Mouse (Mus musculus) adrenal gland, adult 18-20 months (tissue): ENCODE data around the gene Clptm1l. TPM values are rescaled to one million over a fixed set of nuclear protein-coding genes. Genes with fewer than 3 reads are reported as not detected.

ENCODE experiments used
- DNase-seq, 2 experiments: peaks; one replicate each; pipeline ENCODE4 v3.0.0; 2021 to 2022; ENCODE audit warnings: low spot score in 2 of 2
- long read RNA-seq, 2 experiments: library from polyadenylated mRNA; stranded (forward); transcript quantifications; one replicate each; pipeline ENCODE4 v2.0.0; 2021
- total RNA-seq, 2 experiments: library from RNA; stranded (reverse); gene quantifications; 1 replicate in 1 of 2; 2 replicates in 1 of 2; pipeline ENCODE4 v1.2.3; 2021

The Clptm1l gene
- 100 to 1,000 TPM; 131 to 160 TPM for total RNA-seq
- long read RNA-seq, experiment 1, transcript Clptm1l-201 (17 exons, 2,340 nt), result major isoform, 93 of 114 reads
- long read RNA-seq, experiment 1, partial matches to known transcripts, result 8 of 114 reads
- long read RNA-seq, experiment 1, other reads (novel, unspliced or antisense), result 13 of 114 reads
- long read RNA-seq, experiment 2, transcript Clptm1l-201 (17 exons, 2,340 nt), result major isoform, 220 of 260 reads
- long read RNA-seq, experiment 2, partial matches to known transcripts, result 31 of 260 reads
- long read RNA-seq, experiment 2, other reads (novel, unspliced or antisense), result 9 of 260 reads

GRCm38 (mm10) chr13:73603522-73604155 is at the start of gene Clptm1l:
TSS of gene Clptm1l (plus strand) at chr13:73604006.
- DNase-seq, result peak; percentile 98 to 99

GRCm38 (mm10) chr13:73564201-73564600 is 39.6 kb upstream of the Clptm1l start:
- no peak for DNase-seq

DNA sequence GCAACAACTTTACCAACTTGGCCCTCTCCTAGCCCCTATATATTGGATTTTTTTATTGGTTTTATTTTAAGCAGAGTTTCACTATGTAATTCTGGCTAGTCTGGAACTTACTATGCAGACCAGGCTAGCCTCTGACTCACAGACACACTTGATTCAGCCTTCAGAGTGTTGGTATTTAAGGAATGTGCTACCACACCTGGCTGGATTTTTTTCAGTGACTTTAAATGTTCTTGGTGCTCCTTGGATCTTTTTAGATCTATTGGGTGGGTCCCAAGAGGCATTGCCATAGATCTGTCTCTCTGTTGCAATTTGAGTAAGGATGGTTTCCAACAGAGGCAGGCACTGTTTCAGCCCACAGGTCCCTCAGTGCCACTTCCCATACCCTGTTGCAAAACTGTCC is 28.8 kb upstream of the Clptm1l start:
- no peak for DNase-seq

GRCm38 (mm10) chr13:73577277-73577676 is 26.5 kb upstream of the Clptm1l start:
- no peak for DNase-seq

DNA sequence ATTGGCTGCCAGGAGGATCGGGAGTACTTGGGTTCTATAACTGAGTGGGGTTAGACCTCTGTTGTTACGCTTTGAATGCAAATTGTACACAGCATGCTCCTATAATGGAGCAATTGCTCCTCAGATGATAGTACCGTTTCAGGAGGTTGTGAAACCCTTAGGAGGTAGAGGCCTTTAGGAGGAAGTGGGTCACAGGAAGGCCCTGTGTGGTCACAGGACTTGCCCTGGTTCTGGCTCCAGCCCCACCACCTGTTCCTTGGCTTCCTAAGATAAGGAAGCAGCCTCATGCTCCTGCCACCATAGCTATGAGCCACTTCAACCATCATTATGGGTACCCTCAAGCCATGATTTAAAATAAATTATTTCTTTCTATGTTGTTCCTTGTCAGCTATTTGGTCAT is 12.3 kb upstream of the Clptm1l start:
- DNase-seq, result no peak

GRCm38 (mm10) chr13:73592546-73592945 is 11.3 kb upstream of the Clptm1l start:
- no peak for DNase-seq

GRCm38 (mm10) chr13:73596276-73596675 is 7.5 kb upstream of the Clptm1l start:
- no peak for DNase-seq

- DNase-seq, result no peak
Observed at GRCm38 (mm10) chr13:73600217-73600616, 3.6 kb upstream of the Clptm1l start.

- no peak for DNase-seq
Observed at GRCm38 (mm10) chr13:73603046-73603445, 760 bp upstream of the Clptm1l start.

- no peak for DNase-seq
Observed at GRCm38 (mm10) chr13:73604156-73604957, 551 bp downstream of the Clptm1l start.

GRCm38 (mm10) chr13:73618406-73618805 is 14.6 kb downstream of the Clptm1l start:
- DNase-seq, result no peak

DNA sequence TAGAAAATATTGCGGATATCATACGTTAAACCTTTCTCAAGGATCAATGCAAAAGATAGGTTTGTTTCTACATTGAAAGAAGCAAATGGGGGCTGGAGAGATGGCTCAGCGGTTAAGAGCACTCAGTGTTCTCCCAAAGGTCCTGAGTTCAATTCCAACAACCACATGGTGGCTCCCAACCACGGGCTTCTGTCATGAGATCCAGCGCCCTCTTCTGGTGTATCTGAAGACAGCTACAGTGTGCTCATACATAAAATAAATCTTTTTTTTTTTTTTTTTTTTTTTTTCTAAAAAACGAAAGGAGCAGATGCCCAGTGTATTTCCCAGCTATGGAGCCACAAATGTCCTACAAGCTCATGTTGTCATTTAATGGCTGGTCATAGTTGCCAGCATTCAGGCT is 16.8 kb downstream of the Clptm1l start:
- no peak for DNase-seq

GRCm38 (mm10) chr13:73626410-73626744 is 22.6 kb downstream of the Clptm1l start:
- no peak for DNase-seq

- DNase-seq, result peak; percentile 45 to 56
Observed at GRCm38 (mm10) chr13:73626745-73627549, 23.1 kb downstream of the Clptm1l start, which contains the start of gene Tert. TSS of gene Tert (plus strand) at chr13:73626911.

GRCm38 (mm10) chr13:73628586-73629113 is 24.8 kb downstream of the Clptm1l start:
- no peak for DNase-seq

- DNase-seq, result no peak
Observed at GRCm38 (mm10) chr13:73631837-73632236, 28.0 kb downstream of the Clptm1l start.

- no peak for DNase-seq
Observed at GRCm38 (mm10) chr13:73637826-73638225, 34.0 kb downstream of the Clptm1l start.

DNA sequence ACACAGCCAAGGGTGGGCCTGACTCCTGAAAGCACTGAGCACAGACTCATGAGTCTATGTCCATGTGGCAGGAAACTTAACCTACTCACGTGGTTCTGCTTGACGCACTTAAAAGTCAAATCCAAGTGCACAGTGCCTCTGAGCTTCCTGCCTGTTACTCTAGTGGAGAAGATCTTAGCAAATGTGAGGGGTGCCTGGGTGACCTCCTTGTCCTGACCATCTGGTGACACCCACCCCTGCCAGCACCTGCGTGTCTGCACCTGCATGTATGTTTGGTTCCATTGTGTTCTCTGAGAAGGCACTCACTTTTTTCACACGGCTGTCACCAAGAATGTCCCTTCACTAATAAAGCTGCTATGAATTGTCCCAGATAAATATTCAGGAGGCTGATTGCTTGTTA is 37.5 kb downstream of the Clptm1l start:
- no peak for DNase-seq

DNA sequence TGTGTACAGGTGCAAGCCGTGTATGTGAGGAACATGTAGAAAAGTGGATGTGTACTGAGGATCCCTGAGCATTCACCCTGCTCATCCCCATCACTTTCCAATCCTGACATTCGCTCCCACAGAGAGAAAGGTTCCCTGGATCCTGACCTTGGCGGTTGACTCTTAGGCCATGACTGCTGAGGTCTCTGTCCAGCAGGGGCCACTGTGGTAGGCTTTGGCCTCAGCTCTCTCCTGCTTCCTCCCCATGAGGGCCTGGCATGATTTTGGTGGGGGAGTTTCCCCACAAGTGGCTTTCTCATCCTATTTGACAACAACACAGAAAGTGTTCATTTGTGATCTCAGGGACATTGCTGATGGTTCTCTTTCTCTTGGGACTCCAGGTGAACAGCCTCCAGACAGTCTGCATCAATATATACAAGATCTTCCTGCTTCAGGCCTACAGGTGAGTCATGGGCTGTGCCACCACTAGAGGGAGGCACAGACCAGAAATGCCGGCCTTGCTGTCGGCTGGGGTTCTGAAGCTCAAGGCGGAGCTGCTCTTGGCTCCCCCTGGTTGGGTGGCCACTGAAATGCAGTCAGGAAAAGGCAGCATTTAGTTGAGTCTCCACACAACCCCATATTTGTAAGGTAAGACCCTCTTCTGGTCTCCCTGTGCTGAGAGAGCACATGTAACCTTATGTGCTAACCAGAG is 42.7 kb downstream of the Clptm1l start:
- DNase-seq, result peak; percentile 40 to 54

GRCm38 (mm10) chr13:73653266-73653665 is 49.5 kb downstream of the Clptm1l start:
- no peak for DNase-seq
